Mouse (Mus musculus) heart, postnatal 10 days (tissue): ENCODE data around the gene Capn5. TPM values are rescaled to one million over a fixed set of nuclear protein-coding genes. Genes with fewer than 3 reads are reported as not detected.

Source experiments
- DNase-seq, 2 experiments: peaks; one replicate each; pipeline ENCODE4 v3.0.0; 2021
- intact Hi-C: fragments of 180-260 bp; cut with DNase I; formaldehyde crosslinking; loops from one replicate; pipeline ENCODE4 v1.15.1; 2025
- total RNA-seq, 2 experiments: library from RNA; stranded (reverse); gene quantifications; 2 replicates each; pipeline ENCODE4 v1.2.3; 2021

Capn5 gene
- total RNA-seq, 2 experiments from 2014 or later: 1.9 to 3.0 TPM

DNA sequence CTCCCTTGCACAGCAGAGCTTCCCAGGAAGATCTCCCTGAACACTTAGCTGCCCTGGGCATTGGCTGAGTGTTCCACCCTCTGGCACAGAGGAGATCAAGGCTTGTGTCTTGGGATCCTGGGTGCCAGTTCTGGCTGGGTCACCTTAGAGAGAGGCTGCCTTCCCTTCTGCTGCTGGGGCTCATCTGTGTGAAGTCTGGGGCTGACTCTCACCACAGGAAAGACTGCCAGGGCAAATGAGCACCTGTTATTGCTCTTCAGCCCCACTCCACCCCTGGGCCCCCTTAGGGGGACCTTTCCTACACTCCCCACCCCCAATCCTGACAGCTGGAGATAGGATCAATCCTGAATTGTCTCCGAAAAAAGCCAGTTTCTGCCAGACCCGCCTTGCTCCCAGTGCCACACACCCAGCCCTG lies 996 bp downstream of the Capn5 start:
- intact Hi-C loops: no loop called here
- DNase-seq: no peak

DNA sequence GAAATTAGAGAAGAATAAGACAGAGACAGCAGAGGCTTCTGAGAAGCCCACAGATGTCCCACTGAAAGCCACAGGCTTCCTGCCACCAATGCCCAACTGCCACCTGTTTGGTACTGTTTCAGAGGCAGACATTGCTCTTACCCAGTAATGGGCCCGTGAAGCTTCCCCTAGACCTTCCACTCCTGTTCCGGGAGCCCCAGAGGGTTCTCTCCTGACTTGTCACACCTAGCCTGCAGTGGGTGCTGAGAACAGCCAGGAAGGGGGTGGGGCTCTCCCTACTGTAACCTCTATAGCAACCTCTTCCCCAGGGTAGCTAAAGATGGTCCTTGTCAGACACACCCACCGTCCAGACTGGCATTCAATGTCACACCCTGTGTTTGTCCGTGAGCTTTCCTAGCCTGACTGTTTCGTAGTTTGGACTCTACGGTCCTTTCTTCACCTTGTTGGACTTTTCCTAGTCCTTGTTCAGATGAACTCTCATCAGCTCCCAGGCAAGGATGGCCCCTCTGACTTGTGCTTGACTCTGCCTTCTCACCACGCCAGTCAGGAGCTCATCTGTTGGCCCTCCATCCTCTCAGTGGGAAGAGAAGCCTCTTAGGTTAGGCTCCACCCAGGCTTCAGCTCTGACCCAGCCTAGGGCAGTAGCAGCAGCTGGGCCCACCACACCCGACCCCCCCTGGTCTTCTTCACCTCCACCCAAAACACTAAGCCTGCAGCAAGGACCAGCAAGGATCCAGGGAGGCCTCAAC lies 1.6 kb downstream of the Capn5 start:
- intact Hi-C loops: no loop called here
- no peak for DNase-seq

DNA sequence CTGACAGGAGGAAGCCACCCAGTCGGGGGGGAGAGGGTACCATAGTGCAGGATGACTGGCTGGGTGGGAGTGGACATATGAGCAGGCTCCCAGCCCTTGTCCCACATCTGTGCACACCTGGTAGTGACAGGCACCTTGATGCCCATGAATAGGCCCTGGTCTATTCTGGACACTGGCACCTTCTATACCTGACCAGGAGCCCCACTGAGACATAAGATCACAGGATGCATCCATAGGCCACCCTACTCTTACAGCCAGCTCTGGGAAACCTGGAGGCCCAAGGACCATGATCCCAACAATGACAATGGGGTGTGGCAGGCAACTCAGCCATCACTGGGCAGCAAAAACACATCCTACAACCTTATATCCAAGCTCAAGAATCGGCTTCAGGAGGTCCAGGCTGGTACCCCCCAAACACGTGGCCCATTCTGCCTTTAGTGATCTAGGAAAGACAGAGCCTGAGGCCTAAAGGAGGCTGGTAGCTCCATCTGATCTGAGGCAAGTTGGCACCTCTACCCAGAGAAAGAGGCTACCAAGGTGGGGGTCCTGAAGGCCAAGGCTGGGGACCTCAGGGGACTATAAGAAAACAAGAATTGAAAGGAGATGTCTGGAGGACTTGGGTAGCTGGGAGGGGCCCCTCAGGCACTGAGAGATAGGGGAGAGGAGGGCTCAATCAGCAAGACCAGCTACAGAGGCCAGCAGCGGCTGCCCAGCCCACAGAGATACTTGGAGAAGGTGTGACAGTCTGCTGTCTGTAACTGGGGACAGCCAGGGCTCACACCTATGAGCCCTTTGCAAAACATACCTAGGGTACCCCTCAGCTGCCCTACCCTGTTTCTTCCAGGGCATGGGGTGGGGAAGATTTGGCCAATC lies 3.0 kb downstream of the Capn5 start:
- no peak for DNase-seq

GRCm38 (mm10) chr7:98173408-98173807 lies 4.7 kb downstream of the Capn5 start:
- intact Hi-C loops: no loop called here
- DNase-seq: no peak

More for the DNA sequence above, 3.0 kb downstream of the Capn5 start:
- intact Hi-C loops: no loop called here

DNA sequence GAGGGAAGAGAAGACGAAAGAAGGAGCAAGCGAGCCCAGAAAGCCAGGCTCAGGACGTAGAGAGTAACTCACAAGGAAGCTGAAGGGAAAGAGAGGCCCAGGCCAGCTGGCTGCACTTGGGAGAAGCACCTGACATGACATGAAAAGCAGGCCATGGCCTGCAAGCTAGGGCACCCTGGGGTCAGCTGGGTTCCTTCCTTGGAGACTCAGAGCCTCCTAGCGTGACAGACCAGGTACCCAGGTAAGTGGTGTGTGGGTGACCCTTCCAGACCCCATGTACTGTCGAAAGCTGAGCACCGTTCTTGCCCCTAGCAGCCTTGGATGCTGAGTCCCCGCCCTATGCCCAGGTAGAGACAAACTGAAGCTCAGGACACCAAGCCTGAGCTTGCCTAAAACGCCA lies 5.4 kb downstream of the Capn5 start:
- no peak for DNase-seq
- intact Hi-C loops: no loop called here

GRCm38 (mm10) chr7:98171141-98172073 lies 6.7 kb downstream of the Capn5 start:
- DNase-seq: peak; percentile 63 to 67
- intact Hi-C loops: no loop called here

DNA sequence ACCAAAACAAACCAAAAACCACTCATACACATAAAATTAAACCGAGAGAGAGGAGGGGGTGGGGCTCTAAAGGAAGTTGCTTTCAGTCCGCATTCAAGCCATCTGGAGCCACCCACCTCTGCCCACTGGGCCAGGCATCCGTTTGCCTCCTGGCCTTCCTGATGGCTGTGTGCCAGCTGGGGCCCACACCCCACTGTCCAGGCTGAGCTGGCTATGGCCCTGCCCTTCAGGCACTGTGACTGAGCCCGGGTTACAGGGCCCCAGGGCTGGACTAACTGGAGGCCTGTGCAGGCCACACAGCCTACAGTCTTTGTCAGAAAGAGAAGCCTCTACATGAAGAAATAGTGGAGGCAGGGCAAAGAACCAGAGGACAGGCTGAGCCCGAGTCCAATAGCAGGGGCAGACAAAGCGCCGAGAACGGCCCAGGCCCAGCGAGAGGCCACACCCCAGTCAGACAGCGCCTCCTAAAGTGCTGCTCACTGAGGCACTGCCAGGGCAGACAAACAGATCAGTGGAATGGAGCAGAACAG lies 13.0 kb downstream of the Capn5 start:
- peak in 1 of 2 experiments; percentile 25 for DNase-seq
- intact Hi-C loops: no loop called here

- intact Hi-C loops: no loop called here
- no peak for DNase-seq
Observed at GRCm38 (mm10) chr7:98164382-98164998, 13.6 kb downstream of the Capn5 start.

GRCm38 (mm10) chr7:98163700-98164099 lies 14.4 kb downstream of the Capn5 start:
- intact Hi-C loops: no loop called here
- DNase-seq: no peak

DNA sequence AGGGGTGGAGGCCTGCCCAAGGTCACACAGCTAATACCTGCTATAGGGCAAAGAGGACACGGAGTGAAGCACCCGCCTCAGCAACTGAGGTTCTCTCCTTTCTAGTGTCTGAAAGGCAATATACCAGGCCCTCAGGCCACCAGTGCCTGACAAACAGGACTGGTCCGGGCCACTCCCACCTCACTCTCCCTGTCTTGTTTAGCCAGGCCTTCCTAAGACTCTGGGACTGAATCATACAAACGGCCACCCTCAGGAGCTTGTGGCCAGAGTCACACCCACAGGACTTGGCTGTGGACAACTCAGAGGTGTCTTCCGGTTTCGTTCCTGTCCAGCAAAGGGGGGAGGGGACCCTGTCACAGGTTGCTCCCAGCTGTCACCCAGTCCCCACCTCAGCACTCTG lies 15.8 kb downstream of the Capn5 start:
- no peak for DNase-seq

DNA sequence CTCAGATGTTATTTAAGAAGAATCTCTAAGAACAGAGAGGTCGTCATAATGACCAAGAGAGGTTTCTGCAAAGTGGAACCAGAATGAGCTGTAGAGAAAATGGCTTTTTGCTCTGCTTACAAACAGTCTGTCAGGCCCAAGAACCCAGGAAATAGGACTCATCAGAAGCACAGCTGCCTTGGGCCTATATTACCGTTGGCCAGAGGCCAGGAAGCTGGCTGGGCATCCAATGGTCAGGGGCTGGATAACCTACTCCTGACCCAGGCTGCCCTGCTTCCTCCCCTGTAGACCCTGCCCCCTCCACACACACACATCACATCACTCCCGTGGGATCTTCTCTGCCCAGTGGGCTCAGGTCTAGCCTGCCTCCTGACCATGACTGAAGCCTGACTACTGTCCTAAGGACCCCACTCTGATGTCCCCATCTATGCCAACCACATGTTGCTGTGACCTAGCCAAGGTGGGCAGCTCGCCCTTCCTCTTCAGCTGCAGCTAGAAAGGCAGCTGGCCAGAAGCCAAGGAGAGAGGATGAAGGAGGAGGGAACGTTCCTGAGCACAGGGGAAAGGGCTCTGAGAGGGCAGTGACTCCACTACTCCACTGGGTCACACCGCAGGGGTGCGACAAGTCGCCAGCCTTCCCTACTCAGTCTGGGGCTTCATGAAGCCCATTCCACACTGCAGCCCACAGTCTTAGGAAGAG lies 17.9 kb downstream of the Capn5 start:
- DNase-seq: peak in 1 of 2 experiments; percentile 41
- intact Hi-C loops: no loop called here

More for the DNA sequence above, 15.8 kb downstream of the Capn5 start:
- intact Hi-C loops: no loop called here

GRCm38 (mm10) chr7:98158481-98158880 lies 19.6 kb downstream of the Capn5 start:
- DNase-seq: no peak
- intact Hi-C loops: loop anchor here (5.0 kb wide), 1 partner anchor 274 kb away; no protein-coding TSS in a partner anchor

GRCm38 (mm10) chr7:98157636-98158332 lies 20.3 kb downstream of the Capn5 start:
- intact Hi-C loops: loop anchor here (5.0 kb wide), 1 partner anchor 275 kb away; no protein-coding TSS in a partner anchor
- no peak for DNase-seq

DNA sequence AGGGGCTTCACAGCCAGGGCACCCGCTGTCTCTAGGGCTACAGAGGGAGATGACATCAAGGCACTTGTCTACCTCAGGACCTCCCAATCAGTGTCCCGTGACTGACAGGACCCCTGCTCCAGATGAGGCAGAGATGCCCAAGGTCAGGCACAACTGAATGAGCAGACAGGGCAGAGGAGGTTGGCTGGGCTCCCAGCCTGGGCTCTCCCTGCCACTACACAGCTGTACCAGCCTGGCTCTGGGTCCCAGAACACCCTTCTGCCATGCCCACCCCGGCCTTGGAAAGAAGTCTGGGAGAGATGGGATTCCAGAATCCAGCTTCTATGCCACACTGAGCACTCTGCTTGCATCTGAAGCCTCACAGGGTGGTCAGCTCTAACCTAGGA lies 21.8 kb downstream of the Capn5 start:
- no peak for DNase-seq

DNA sequence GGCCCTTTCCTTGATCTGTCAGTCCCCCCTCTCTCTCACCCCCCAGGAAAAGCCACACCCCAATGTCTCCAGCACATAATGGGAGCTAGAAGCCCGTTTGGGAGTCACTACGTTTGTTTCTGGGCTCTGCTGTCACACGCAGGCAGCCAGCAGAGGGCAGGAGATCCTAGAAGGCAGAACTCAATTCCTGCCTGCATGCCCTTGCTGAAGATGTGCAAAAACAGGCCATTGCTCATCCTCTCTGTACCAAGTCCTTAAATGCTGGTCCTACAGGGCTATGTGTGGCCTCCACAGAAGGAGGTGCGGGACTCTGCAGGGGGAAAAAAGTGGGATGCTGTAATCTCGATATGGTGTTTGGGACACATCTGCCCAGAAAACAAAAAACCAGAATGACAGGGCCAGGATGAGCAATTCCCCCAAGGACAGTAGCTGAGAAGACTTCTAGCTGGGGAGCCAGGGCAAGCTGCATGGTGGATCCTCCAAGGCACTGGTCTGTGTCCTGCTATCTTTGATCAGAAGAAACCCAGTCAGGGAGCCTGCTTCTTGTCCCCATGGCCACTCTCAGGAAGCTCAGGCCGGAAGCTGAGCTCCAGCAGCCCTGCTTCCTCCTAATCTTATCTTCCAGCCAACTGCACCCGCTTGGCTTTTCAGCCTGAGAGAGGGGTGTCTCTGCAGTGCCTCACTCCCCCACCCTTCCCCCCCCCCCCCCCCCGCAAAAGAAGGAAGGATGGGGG lies 22.4 kb downstream of the Capn5 start:
- intact Hi-C loops: loop anchor here (1.0 to 5.0 kb wide), 2 partner anchors 37 to 277 kb away; no protein-coding TSS in a partner anchor
- peak; percentile 80 to 84 for DNase-seq

More for the DNA sequence above, 21.8 kb downstream of the Capn5 start:
- intact Hi-C loops: loop anchor here (5.0 kb wide), 1 partner anchor 276 kb away; no protein-coding TSS in a partner anchor

DNA sequence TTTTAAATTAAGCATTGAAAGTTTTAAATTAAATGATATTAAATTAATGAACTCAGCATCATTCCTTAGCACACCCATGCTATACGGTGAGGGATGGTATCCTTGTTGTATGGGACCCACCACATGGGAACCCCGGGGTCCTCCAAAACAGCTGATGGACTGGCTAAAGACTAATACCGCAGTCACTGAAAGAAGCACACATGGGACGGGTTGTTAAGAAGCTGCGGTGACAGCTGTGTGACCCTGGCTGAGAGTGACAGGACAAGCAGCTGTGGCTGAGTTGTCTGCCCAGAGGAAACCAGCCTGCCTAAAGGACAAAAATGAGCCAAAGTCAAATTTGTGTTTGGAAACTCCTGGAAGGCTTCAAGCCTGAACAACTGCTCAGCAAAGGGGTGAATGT lies 24.2 kb downstream of the Capn5 start:
- intact Hi-C loops: loop anchor here (1.0 kb wide), 1 partner anchor 187 kb away; no protein-coding TSS in a partner anchor
- no peak for DNase-seq

DNA sequence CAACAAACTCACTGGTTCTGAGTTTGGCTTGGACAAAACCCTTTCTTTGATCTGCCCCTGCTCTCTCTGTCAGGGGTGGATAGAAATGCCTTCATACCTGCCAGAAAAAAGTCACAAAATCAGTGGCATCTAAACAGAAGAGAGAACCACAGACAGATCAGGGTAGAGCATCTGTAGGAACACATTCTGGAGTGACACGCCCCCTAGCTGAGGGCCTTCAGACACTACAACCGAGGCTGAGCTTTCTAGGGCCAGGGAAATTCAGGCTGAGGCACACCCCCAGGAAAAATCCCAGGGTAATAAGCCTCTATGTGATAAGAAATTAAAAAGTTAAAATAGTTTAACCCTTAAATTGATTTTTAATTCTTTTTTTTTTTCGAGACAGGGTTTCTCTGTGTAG lies 24.7 kb downstream of the Capn5 start:
- intact Hi-C loops: no loop called here
- DNase-seq: no peak

DNA sequence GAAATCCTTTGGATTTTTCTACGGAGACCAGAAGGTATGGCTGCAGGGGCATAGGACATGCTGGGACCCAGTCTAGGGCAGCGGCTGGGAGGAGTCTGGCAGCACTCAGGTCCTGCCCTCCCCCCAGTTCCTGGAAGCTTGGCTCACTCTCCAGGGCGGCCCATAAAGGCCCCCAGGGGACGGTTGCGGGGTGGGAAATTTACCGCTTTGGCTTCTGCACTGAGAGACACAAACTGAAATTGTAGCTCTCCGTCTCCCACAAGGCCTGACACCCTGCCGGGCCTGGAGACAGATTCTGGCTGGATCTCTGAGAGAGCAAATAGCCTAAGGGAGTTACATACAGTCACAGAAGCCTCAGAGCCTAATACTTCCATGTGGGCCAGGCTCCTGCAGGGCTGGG lies 25.7 kb downstream of the Capn5 start:
- intact Hi-C loops: no loop called here
- peak in 1 of 2 experiments; percentile 23 for DNase-seq
